Mouse (Mus musculus) left cerebral cortex, postnatal 10 days (tissue): ENCODE data around the gene Dhx33. TPM values are rescaled to one million over a fixed set of nuclear protein-coding genes. Genes with fewer than 3 reads are reported as not detected.

Source experiments
- DNase-seq, 2 experiments: peaks; one replicate each; pipeline ENCODE4 v3.0.0; 2021 to 2022; ENCODE audit warnings: low spot score in 2 of 2, mixed read lengths in 1 of 2; ENCODE audit errors: extremely low spot score in 1 of 2
- intact Hi-C: fragments of 180-260 bp; cut with DNase I; formaldehyde crosslinking; loops from one replicate; pipeline ENCODE4 v1.15.1; 2025
- total RNA-seq, 2 experiments: library from RNA; stranded (reverse); gene quantifications; 2 replicates each; pipeline ENCODE4 v1.2.3; 2021

Gene Dhx33
- 10 to 100 TPM; 18.8 to 21.9 TPM for total RNA-seq

- intact Hi-C loops = loop anchor here (5.0 to 10.0 kb wide), 2 partner anchors 50 to 198 kb away; no protein-coding TSS in a partner anchor
- DNase-seq = peak; percentile 98
These were observed at the start of gene Dhx33 for GRCm38 (mm10) chr11:71004316-71004773. Gene Dhx33, minus strand, starts transcription at chr11:71004437.

DNA sequence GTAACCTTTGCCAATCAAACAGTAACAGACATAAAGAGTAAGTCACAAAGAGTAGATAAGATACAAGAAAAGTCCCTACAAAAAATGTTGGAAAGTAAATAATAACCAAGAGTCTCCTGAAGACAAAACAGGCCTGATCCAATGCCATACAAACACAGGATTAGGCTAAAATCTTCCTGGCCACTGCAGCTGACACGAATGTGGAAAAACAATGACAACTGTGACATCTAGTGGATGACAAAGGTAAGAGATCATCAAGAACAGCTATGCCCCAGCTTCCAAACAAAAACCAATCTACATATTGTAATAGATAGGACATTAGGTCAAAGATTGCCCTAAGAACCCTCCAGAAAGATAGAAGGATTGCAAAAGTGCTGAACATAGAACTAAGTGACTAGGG lies 48.3 kb upstream of the Dhx33 start:
- intact Hi-C loops = loop anchor here (10.0 kb wide), 1 partner anchor 48 kb away; the partner anchor contains the start of gene Dhx33
- peak in 1 of 2 experiments; percentile 37 for DNase-seq

DNA sequence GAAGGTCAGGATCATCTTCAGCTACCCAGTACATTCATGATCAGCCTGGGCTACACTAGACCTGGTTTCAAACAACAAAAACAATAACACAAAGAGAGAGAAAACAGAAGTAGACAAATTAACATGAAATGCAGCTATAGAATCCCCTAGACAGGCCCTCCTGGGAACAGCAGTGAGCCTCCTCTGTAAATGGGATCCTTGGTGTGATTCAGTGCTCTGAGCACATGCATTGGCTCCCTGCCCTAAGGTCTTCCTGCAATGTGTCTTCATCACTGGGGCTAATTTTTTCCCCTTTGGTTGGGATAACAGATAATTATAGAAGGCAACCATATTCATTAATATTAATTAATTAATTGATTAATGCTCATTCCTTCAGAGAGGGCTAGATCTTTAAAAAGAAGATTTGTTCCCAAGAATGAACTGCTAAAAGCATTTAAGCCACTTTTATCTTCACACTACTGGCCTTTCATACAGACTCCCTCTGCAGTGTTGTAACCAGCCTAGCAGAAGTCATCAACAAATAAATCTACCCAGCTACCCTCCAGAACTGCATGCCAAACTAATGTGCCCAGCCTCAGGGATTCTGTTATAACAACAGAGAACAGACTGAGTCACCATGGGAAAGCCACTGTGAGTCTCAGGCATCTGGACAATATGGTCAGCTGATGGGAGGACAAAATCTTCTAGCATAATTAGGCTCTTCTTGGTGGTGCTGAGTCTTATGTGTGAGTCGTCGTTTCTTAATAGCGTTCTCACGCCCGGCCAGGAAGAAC lies 35.5 kb upstream of the Dhx33 start:
- DNase-seq = no peak
- intact Hi-C loops = loop anchor here (10.0 kb wide), 1 partner anchor 285 kb away; no protein-coding TSS in a partner anchor

DNA sequence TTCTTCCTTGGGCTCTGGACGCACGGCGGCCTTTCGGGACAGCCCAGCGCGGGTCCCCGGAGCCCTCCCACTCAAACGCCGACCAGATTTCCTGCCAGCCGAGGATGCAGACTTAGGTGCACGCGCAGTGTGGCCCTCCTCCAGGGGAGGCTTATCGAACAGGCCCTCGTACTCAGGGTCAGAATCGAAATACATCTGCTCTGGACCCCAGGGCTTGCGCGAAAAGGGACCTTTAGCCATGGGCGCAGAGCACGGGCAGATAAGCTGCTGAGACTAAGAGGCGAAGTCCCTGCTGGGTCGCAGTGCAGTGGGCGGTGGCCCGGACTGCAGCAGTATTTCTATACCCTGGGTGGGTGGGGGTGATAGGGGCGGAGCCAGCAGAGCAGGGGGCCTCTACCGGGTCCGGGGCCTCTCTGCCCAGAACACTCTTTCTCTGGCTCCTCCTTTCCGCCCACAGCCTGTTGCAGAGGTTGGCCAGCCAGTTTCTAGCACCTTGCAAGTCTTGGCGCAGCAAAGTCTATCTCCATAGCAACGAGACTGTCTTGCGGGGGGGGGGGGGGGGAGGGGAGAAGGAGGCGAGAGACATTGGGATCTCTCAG lies 29.0 kb upstream of the Dhx33 start, which contains the start of gene 6330403K07Rik:
Gene 6330403K07Rik (minus strand): TSS at position 351 of the 599 bp plus-strand sequence.
- peak; percentile 75 to 80 for DNase-seq
- intact Hi-C loops = loop anchor here (10.0 kb wide), 1 partner anchor 292 kb away; no protein-coding TSS in a partner anchor

GRCm38 (mm10) chr11:71032491-71033162 lies 28.4 kb upstream of the Dhx33 start:
- DNase-seq = peak; percentile 18 to 44
- intact Hi-C loops = loop anchor here (10.0 kb wide), 1 partner anchor 292 kb away; no protein-coding TSS in a partner anchor

DNA sequence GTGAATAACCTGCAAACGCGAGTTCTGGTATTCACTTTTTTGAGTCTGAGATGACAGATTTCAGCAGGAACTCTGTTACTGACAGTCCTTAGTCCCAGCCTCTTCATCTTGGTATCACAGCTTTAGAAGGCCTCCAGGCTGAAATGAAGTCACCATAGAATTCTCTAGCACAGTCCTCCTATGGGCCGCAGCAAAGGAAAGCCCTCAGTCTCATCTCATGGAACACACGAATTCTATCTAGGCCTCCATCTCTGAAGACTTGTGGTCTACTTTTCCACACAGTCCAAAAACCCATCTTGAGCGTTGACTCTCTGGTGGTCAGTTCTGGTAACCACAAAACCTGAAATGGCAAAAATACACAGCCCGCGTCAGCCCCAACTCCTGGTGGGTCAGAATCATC lies 27.8 kb upstream of the Dhx33 start:
- intact Hi-C loops = loop anchor here (10.0 kb wide), 1 partner anchor 293 kb away; no protein-coding TSS in a partner anchor
- DNase-seq = no peak

GRCm38 (mm10) chr11:71029403-71030118 lies 25.3 kb upstream of the Dhx33 start:
- intact Hi-C loops = loop anchor here (10.0 kb wide), 1 partner anchor 295 kb away; no protein-coding TSS in a partner anchor
- DNase-seq = no peak

DNA sequence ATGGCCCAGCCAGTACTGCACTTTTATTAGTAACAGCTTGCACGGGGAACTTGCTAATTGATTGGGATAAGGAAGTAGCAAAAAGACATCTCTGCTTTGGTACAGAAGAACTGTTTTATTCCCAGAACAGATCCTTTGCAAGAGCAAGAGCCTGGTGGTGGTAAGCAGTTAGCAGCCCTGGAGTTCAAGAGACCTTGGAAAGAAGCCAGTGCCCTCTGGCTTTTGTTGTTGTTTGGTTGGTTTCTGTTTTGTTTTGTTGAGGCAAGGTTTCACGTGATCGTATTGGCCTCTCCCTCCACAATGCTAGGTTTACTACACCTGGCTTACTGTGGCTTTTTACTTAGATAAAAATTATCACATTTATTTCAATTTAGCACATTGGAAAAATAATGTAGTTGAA lies 24.0 kb upstream of the Dhx33 start:
- no peak for DNase-seq
- intact Hi-C loops = no loop called here

DNA sequence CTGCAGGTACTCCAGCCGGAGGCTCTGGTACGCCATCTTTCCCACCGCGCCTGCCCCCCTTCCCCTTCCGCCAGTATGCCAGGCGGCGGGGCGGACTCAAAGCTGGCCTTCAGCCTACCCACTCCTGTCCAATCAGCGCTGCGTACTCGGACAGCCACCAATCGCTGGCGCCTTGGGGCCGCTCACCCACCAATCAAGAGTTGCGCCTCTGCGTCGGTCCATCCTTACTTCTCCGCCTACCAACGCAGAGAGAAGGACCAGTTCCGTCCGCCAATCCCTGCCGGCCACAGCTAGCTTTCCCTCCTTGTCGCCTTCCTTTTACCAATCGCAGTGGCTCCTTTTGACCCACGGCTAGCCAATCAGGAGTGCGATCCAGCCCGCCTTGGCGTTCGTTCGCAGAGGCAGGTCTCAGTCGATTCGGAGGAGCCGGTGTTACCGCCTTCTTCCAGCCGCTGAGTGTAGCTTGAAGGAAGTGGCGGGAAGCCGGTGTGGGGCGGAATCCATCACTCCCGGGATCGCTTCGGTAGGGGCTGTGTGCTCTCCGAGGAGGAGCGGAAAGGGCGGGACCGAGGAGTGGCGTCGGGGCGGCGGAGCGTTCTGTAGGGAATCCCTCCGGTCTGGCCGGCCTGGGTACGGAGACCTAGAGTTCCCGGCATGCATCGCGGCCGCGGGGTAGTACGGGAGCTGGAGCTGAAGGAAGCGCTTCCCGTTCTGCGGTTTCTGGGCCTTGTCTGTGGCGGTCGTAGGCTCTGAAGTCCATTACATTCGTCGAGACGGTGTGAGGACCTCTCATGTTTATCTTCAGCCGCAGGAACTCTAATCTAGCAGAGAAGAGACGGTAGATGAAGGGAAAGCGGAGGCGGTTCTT lies 15.2 kb upstream of the Dhx33 start, which contains the start of the genes Mis12 and Derl2:
Gene Mis12 (plus strand): TSS at position 411 of the 868 bp plus-strand sequence.
Gene Derl2 (minus strand): TSS at position 641 of the 868 bp plus-strand sequence.
- intact Hi-C loops = no loop called here

GRCm38 (mm10) chr11:71018416-71019200 lies 14.4 kb upstream of the Dhx33 start:
- intact Hi-C loops = no loop called here
- no peak for DNase-seq

More for the DNA sequence above, 15.2 kb upstream of the Dhx33 start, which contains the start of the genes Mis12 and Derl2:
- peak; percentile 99 for DNase-seq

GRCm38 (mm10) chr11:71017051-71017450 lies 12.8 kb upstream of the Dhx33 start:
- intact Hi-C loops = no loop called here

DNA sequence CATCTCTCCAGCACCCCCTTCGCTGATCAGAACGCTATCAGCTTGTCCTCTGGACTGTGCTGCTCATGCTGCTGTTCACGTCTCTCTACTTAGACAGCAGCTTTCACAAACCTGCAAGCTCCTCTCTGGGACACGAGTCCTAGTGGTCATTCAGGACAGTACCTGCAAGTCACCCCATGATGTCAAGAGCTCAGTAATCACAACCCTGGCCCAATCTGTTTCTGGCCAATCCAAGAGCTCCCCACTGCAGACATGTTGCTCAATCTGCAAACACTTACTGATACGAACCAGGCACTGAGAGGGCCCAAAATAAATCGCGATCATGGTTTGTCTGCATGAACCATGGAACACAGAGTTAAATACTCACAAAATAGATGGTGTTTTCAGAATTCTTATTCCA lies 8.5 kb upstream of the Dhx33 start:
- intact Hi-C loops = no loop called here
- no peak for DNase-seq

More at GRCm38 (mm10) chr11:71017051-71017450, 12.8 kb upstream of the Dhx33 start:
- DNase-seq = no peak

DNA sequence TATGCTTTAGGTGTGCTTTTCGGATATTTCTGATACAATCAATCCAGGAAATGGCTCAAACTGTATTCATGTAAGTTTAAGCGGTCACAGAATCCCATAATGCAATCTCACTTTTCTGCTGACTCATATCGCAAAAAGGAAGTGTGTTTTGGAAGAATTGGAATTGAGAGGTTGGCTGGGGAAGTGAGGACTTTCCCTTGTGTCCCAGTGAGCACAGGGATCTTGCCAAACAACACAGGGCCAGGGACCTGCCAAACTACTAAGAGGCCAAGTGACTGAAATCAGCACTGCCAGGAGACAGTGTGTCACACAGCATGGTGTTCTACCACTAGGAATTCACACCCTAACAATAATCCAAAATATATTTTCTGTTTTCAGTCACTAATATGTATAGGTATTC lies 4.1 kb upstream of the Dhx33 start:
- intact Hi-C loops = loop anchor here (10.0 kb wide), 1 partner anchor 46 kb away; no protein-coding TSS in a partner anchor
- no peak for DNase-seq

- intact Hi-C loops = loop anchor here (10.0 kb wide), 1 partner anchor 47 kb away; no protein-coding TSS in a partner anchor
- DNase-seq = no peak
These were observed 3.6 kb upstream of the Dhx33 start for GRCm38 (mm10) chr11:71007831-71008230.

GRCm38 (mm10) chr11:71007026-71007425 lies 2.8 kb upstream of the Dhx33 start:
- intact Hi-C loops = loop anchor here (10.0 kb wide), 1 partner anchor 48 kb away; no protein-coding TSS in a partner anchor
- no peak for DNase-seq

DNA sequence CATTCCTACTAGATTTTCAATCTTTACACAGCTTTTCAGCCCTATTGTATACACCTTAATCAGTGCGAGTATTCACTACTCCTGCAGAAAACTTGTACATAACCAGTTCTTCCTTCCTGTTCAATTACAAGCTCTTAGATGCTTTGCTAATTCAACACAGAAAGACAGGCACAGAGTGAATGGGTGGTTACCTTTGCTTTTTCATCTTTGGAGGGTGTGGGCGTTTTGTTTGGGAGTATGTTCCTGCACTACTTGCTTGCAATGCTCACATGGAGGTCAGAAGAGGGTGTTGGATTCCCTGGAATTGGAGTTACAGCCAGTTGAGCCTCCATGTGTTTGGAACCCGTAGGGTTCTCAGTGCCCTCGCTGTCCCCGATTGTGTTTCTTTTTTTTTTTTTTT lies 809 bp upstream of the Dhx33 start:
- no peak for DNase-seq
- intact Hi-C loops = loop anchor here (10.0 kb wide), 1 partner anchor 50 kb away; no protein-coding TSS in a partner anchor
